Mouse (Mus musculus) liver, adult 2 months (tissue): Measurements from ENCODE around the gene Prelp. TPM values are rescaled to one million over a fixed set of nuclear protein-coding genes. Genes with fewer than 3 reads are reported as not detected.

Experiments
- DNase-seq: peaks from one replicate; pipeline ENCODE4 v3.0.0-alpha.2; 2011; ENCODE audit warnings: low read depth, low spot score; ENCODE audit errors: extremely low read depth
- H3K27ac ChIP-seq: fragments of 200-500 bp; replicated peaks from 2 replicates; pipeline ENCODE4 v1.5.1; 2012; ENCODE audit warnings: low read depth, mild to moderate bottlenecking, control low read depth, inconsistent platforms, low read length; ENCODE audit not compliant: insufficient read depth
- H3K27me3 ChIP-seq: fragments of 200-500 bp; 2 replicates; pipeline ENCODE4 v1.6.1; 2012; ENCODE audit warnings: mild to moderate bottlenecking, moderate library complexity, low read length, inconsistent platforms; ENCODE audit not compliant: control insufficient read depth, insufficient read depth
- H3K36me3 ChIP-seq: fragments of 200-500 bp; 2 replicates; pipeline ENCODE4 v1.6.1; 2012; ENCODE audit warnings: low read length, inconsistent platforms; ENCODE audit not compliant: control insufficient read depth, insufficient read depth
- H3K4me1 ChIP-seq: fragments of 200-500 bp; 2 replicates; pipeline ENCODE4 v1.6.1; 2011; ENCODE audit warnings: low read length; ENCODE audit not compliant: control insufficient read depth, insufficient read depth
- H3K4me3 ChIP-seq: fragments of 200-500 bp; 2 replicates; pipeline ENCODE4 v1.5.1; 2011; ENCODE audit warnings: low read depth, mild to moderate bottlenecking, control low read depth, low read length, moderate library complexity; ENCODE audit not compliant: insufficient read depth
- H3K79me2 ChIP-seq: fragments of 200-500 bp; 2 replicates; pipeline ENCODE4 v1.6.1; 2012; ENCODE audit warnings: inconsistent platforms, mild to moderate bottlenecking, low read length, moderate library complexity; ENCODE audit not compliant: control insufficient read depth, insufficient read depth
- H3K9ac ChIP-seq: fragments of 200-500 bp; 2 replicates; pipeline ENCODE4 v1.6.1; 2012; ENCODE audit warnings: low read depth, mild to moderate bottlenecking, control low read depth, inconsistent platforms, low read length
- CTCF ChIP-seq: fragments of 200-500 bp; IDR thresholded peaks from 2 replicates; pipeline ENCODE4 v1.5.1; 2011; ENCODE audit warnings: low read depth, low read length, control low read depth
- POLR2A ChIP-seq: fragments of 200-500 bp; IDR thresholded peaks from 2 replicates; pipeline ENCODE4 v1.6.1; 2011; ENCODE audit warnings: low read length, control low read depth; ENCODE audit not compliant: insufficient read depth; ENCODE audit errors: extremely low read depth
- WGBS: fragments of 180-500 bp; shearing (Covaris S2); methylation state at CpG from one replicate; pipeline ENCODE4 v1.1.7; 2018; 5-methylcytosine and 5-hydroxymethylcytosine counted together
- polyA plus RNA-seq: library from polyadenylated mRNA; depleted of rRNA; stranded (reverse); fragments of >200 nt; gene quantifications from 2 replicates; pipeline ENCODE4 v1.2.3, GENCODE M21; 2012
- total RNA-seq: library from RNA; depleted of rRNA; stranded (reverse); fragments of >200 nt; gene quantifications from 2 replicates; pipeline ENCODE4 v1.2.3, GENCODE M21; 2014

The Prelp gene
- total and polyA plus RNA-seq, 2 experiments, result 6.6 to 23.8 TPM

GRCm38 (mm10) chr1:133884090-133884489 lies 37.1 kb downstream of the Prelp start:
- Histone ChIP-seq H3K79me2 (no peaks in the 10 kb centered on the region), H3K4me3 (no peak overlapping the region), H3K27me3 (no peaks in the 10 kb centered on the region), H3K27ac (no peak overlapping the region), H3K36me3 (no peaks in the 10 kb centered on the region), H3K4me1 (peaks cover 18% of the 10 kb centered on the region), H3K9ac (no peak overlapping the region)
- 95% methylated on average over 6 of the region's 6 CpGs for WGBS
- TF ChIP-seq POLR2A (no peak), CTCF (no peak)
- DNase-seq, result no peak

GRCm38 (mm10) chr1:133882283-133883217 lies 38.7 kb downstream of the Prelp start:
- Histone ChIP-seq H3K4me1 (peaks cover 18% of the 10 kb centered on the region), H3K36me3 (no peaks in the 10 kb centered on the region), H3K27me3 (no peaks in the 10 kb centered on the region), H3K9ac (no peak overlapping the region), H3K27ac (peak overlapping the region; percentile 76), H3K79me2 (no peaks in the 10 kb centered on the region), H3K4me3 (no peak overlapping the region)
- peak; percentile 88 for DNase-seq
- TF ChIP-seq CTCF, result no peak
- no peak for TF ChIP-seq POLR2A
- 28% methylated on average over 11 of the region's 11 CpGs for WGBS

- H3K27ac ChIP-seq, result peak overlapping the region; percentile 72
- no peak overlapping the region for H3K9ac ChIP-seq
- 80% methylated on average over 6 of the region's 6 CpGs for WGBS
- DNase-seq, result no peak
- H3K79me2 ChIP-seq, result no peaks in the 10 kb centered on the region
- no peaks in the 10 kb centered on the region for H3K27me3 ChIP-seq
- H3K4me3 ChIP-seq, result no peak overlapping the region
- H3K36me3 ChIP-seq, result no peaks in the 10 kb centered on the region
- TF ChIP-seq POLR2A, result no peak
- peaks cover 18% of the 10 kb centered on the region for H3K4me1 ChIP-seq
Observed at GRCm38 (mm10) chr1:133881813-133882212, 39.4 kb downstream of the Prelp start.

GRCm38 (mm10) chr1:133878825-133879423 lies 42.3 kb downstream of the Prelp start:
- peaks cover 13% of the 10 kb centered on the region for H3K4me1 ChIP-seq
- no peaks in the 10 kb centered on the region for H3K27me3 ChIP-seq
- no peak for DNase-seq
- 71% methylated on average over 12 of the region's 12 CpGs for WGBS
- no peak overlapping the region for H3K27ac ChIP-seq
- TF ChIP-seq POLR2A (no peak), CTCF (no peak)
- no peaks in the 10 kb centered on the region for H3K79me2 ChIP-seq
- H3K4me3 ChIP-seq, result no peak overlapping the region
- H3K36me3 ChIP-seq, result no peaks in the 10 kb centered on the region
- no peak overlapping the region for H3K9ac ChIP-seq

- TF ChIP-seq CTCF (no peak), POLR2A (no peak)
- WGBS, result 37% methylated on average over 7 of the region's 7 CpGs
- Histone ChIP-seq H3K9ac (no peak overlapping the region), H3K4me1 (0 out of 2 replicates have a peak, but pooled peaks cover 3% of the 10 kb centered on the region), H3K27me3 (no peaks in the 10 kb centered on the region), H3K27ac (no peak overlapping the region), H3K79me2 (no peaks in the 10 kb centered on the region), H3K36me3 (no peaks in the 10 kb centered on the region), H3K4me3 (no peak overlapping the region)
- DNase-seq, result peak; percentile 57
Observed at GRCm38 (mm10) chr1:133876936-133877335, 44.3 kb downstream of the Prelp start.
